Mouse (Mus musculus) heart, postnatal 10 days (tissue): ENCODE measurements at regions not wholly inside any gene's neighbourhood (a gene's known extent, or its start where the extent isn't known, plus 50 kb on each side); places are given as distances from the start of the nearest gene placed in this dataset.
"Not testable (repeated sequence)": the region's sequence is repeated elsewhere in the genome, so short reads cannot be mapped to it uniquely, and the experiment has no call there.

ENCODE experiments used
- DNase-seq, 2 experiments: peaks; one replicate each; pipeline ENCODE4 v3.0.0; 2021
- intact Hi-C: fragments of 180-260 bp; cut with DNase I; formaldehyde crosslinking; loops from one replicate; pipeline ENCODE4 v1.15.1; 2025

DNA sequence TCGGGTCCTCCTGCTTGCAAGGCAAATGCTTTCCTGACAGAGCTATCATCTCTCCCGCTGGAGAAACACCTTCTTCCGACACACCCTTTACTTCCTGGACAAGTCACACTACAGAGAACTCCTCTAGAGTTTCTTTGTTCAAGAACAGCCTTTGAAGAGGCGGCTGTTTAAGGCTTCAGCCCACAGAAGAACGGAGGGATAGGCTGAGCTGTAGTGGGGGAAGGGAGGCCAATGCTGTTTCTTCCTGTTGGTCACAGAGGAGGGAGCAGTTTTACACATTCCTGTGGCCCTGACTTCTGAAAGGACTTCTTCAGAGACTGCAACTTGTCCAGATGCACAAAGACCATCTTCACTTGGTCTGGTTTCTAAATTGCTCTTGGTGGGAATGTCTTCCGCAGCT is 252.1 kb upstream of the Tgfbr2 start:
- peak in 1 of 2 experiments; percentile 24 for DNase-seq
- intact Hi-C loops, result loop anchor here (2.0 to 10.0 kb wide), 5 partner anchors 42 to 1540 kb away; no protein-coding TSS in a partner anchor

GRCm38 (mm10) chr9:116426269-116426999 is 251.3 kb upstream of the Tgfbr2 start:
- DNase-seq, result peak; percentile 84 to 92

GRCm38 (mm10) chr9:116425400-116425799 is 250.2 kb upstream of the Tgfbr2 start:
- intact Hi-C loops, result loop anchor here (5.0 to 10.0 kb wide), 3 partner anchors 249 to 1542 kb away; no protein-coding TSS in a partner anchor
- DNase-seq, result not testable (repeated sequence)

More at GRCm38 (mm10) chr9:116426269-116426999, 251.3 kb upstream of the Tgfbr2 start:
- intact Hi-C loops, result loop anchor here (1.0 to 10.0 kb wide), 6 partner anchors 42 to 1541 kb away; no protein-coding TSS in a partner anchor

- intact Hi-C loops, result no loop called here
- DNase-seq, result peak; percentile 48 to 60
Measured at GRCm38 (mm10) chr9:116415021-116415420, 239.9 kb upstream of the Tgfbr2 start.

GRCm38 (mm10) chr9:116411067-116411466 is 235.9 kb upstream of the Tgfbr2 start:
- intact Hi-C loops, result no loop called here
- DNase-seq, result peak; percentile 40

- intact Hi-C loops, result no loop called here
- no peak for DNase-seq
Measured at GRCm38 (mm10) chr9:116410461-116410860, 235.3 kb upstream of the Tgfbr2 start.

- DNase-seq, result no peak
- intact Hi-C loops, result no loop called here
Measured at GRCm38 (mm10) chr9:116408116-116408515, 233.0 kb upstream of the Tgfbr2 start.

DNA sequence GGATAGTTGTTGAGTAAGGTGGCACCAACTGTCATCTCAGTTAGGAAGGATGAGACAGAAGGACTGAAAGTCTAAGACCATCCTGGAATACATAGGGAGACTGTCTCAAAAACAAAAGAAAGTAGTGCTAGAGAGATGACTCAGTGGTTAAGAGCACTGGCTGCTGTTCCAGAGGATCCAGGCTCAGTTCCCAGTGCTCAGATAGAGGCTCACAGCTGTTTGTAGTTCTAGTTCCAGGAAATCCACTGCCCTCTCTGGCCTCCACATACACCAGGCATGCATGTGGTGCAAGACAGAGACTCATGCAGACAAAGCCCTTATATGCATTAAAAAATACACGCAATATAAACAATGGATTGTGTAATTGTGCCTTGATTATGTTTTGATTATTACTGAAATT is 229.9 kb upstream of the Tgfbr2 start:
- intact Hi-C loops, result no loop called here
- DNase-seq, result no peak

- intact Hi-C loops, result no loop called here
- DNase-seq, result peak in 1 of 2 experiments; percentile 25
Measured at GRCm38 (mm10) chr9:116401821-116402220, 226.7 kb upstream of the Tgfbr2 start.

GRCm38 (mm10) chr9:116400270-116400669 is 225.1 kb upstream of the Tgfbr2 start:
- DNase-seq, result no peak
- intact Hi-C loops, result no loop called here

DNA sequence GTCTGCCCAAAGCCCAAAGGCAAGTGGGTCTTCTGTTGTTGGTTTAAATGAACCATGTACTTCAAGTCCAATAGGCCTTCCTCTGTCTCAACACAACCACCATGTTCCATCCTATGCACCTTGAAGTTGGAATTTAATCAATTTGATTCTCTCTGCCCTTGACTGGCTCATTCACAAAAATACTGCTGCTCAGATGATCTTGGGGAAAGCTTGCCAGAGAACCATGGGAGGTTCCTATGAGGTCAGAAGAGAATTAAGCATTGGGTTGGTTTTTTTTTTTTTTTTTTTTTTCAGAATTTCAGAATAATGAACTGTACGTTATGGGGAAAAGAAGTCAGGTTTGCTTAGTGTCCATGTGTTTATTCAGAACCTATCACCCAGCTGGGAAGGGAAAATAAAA is 224.1 kb upstream of the Tgfbr2 start:
- intact Hi-C loops, result no loop called here
- no peak for DNase-seq

- intact Hi-C loops, result no loop called here
Measured at GRCm38 (mm10) chr9:116392258-116392657, 217.1 kb upstream of the Tgfbr2 start.

DNA sequence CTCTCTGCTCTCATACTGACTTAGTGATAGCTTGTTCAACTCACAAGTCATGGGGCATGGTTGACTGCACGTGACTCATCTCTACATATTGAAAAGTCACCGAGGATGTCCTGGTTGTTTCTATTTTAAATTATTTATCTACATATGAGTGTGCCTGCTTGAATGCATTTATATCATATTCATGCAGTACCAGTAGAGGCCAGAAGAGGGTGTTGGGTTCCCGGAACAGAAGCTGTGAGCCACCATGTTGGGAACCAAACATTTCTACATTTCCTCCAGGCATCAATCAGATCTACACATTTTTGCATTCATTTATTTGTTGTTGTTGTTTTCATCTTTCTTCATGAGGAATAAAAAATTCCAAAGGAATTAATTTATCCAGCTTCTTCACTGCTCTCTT is 214.6 kb upstream of the Tgfbr2 start:
- intact Hi-C loops, result no loop called here
- DNase-seq, result no peak

More at GRCm38 (mm10) chr9:116392258-116392657, 217.1 kb upstream of the Tgfbr2 start:
- no peak for DNase-seq

GRCm38 (mm10) chr9:116388863-116389262 is 213.7 kb upstream of the Tgfbr2 start:
- intact Hi-C loops, result no loop called here
- no peak for DNase-seq

GRCm38 (mm10) chr9:116388025-116388424 is 212.9 kb upstream of the Tgfbr2 start:
- DNase-seq, result no peak
- intact Hi-C loops, result no loop called here

DNA sequence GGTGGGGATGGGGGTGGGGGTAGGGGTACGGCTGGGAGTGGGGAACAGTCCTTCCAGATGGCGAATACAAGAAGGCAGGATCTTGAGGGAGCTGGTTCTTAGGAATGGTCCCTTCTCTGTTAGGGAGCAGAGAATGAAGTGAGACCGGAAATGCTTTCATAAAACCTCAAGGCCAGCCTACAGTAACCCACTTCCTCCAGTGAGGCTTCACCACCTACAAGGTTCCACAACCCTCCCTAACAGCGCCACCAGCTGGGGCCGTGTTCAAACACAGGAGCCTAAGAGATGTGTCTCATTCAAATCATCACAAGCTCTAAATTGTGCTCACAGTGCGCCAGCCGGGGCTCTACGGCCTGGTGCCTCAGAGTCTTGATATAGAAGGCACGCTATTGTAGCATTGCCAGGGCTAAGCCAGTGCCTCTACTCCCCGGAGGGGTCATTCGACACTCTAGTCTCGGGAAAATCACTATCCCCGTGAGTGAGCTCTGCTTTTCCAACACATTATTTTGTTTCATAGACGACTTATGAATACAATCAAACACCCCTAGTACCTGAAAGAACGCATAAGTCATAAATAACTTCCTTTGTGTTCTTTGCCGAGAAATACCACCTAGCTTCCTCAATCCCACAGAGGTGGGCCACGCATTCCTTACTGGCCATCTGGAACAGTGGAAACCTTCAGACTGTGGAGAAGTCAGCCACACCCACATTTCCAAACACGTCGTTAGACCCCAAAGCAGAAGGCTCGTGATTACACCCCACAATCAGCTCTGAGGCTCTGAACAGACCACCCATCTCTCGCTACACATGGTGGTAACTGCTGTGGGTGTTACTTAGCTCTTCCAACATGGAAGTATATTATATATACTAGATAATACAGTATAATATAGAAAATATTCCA is 209.3 kb upstream of the Tgfbr2 start:
- intact Hi-C loops, result loop anchor here (1.0 kb wide), 2 partner anchors 209 to 296 kb away; partner anchors contain the start of gene Tgfbr2
- peak; percentile 87 to 88 for DNase-seq

- peak; percentile 55 to 61 for DNase-seq
- intact Hi-C loops, result loop anchor here (1.0 kb wide), 3 partner anchors 208 to 323 kb away; partner anchors contain the start of gene Tgfbr2
Measured at GRCm38 (mm10) chr9:116383411-116384101, 208.4 kb upstream of the Tgfbr2 start.

GRCm38 (mm10) chr9:116377706-116378105 is 202.5 kb upstream of the Tgfbr2 start:
- intact Hi-C loops, result no loop called here

DNA sequence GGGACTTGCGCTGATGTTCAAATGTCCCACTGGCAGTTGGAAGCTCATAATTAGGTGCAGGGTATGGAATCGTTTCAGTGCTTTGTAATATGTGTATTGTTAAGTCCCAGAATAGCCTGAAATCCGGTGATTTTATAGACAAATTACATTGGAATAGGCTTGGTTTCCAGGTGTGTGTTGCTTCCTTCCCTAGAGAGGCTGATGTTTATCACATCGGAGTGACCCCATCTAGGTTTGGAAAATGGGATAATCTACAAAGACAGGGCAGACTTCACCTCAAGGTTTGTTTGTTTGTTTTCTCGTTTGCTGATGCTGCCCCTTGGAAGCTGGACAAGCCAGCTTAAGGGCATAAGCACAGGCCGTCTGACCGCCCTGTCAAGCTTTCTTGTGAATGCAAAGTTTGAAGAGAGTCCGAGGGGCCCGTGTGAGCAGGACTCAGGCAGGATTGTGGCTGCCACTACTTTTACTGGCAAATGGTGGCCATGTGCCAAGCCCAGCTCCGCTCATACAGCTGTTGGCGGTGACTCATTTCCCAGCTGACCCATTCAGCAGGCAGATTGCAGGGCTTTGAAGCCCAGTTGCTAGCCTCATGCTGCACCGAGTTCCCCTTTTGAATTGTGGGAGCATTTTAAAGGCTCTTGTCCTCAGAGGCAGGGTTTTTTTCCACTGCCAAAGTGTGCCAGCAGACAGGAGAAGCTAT is 200.6 kb upstream of the Tgfbr2 start:
- intact Hi-C loops, result no loop called here
- DNase-seq, result peak; percentile 83 to 87

More at GRCm38 (mm10) chr9:116377706-116378105, 202.5 kb upstream of the Tgfbr2 start:
- DNase-seq, result no peak

- intact Hi-C loops, result no loop called here
- no peak for DNase-seq
Measured at GRCm38 (mm10) chr9:116374343-116374742, 199.2 kb upstream of the Tgfbr2 start.
